Mouse (Mus musculus) regulatory T cell (primary cell): ENCODE results near the gene Gm49711.
"Not testable (repeated sequence)": the region's sequence is repeated elsewhere in the genome, so short reads cannot be mapped to it uniquely, and the experiment has no call there.

Experiments used
- in situ Hi-C: fragments of 300-600 bp; cut with MboI, MseI; formaldehyde crosslinking; loops from one replicate; pipeline ENCODE4 v1.15.1; 2025; ENCODE audit warnings: high pct_unique_total_duplicates

The Gm49711 gene

GRCm38 (mm10) chr16:92061586-92061985 lies 3.5 kb downstream of the Gm49711 start:
- in situ Hi-C loops: loop anchor here (5.0 kb wide), 1 partner anchor 99 kb away; no protein-coding TSS in a partner anchor

- in situ Hi-C loops: loop anchor here (5.0 kb wide), 1 partner anchor 101 kb away; no protein-coding TSS in a partner anchor
These were observed 4.7 kb downstream of the Gm49711 start for GRCm38 (mm10) chr16:92062832-92063231.

DNA sequence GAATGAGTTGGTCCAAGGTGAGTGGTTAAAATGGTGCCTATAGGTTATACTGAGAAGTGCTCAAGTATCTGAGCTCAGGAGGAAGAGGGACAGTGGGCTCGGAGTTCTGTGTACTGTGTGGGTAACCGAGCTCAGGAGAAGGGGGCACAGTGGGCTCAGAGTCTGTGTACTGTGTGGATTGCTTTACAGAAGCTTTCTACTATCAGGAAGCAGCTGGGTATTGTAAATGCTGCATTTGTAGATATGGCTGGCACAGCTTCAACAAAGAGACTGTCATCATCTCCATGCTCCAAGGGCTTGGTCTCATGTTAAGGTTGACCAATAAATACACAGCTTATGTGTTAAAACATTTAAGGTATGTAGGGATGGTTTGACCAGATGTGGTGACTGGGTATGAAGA lies 6.7 kb downstream of the Gm49711 start:
- in situ Hi-C loops: loop anchor here (5.0 kb wide), 1 partner anchor 102 kb away; no protein-coding TSS in a partner anchor

DNA sequence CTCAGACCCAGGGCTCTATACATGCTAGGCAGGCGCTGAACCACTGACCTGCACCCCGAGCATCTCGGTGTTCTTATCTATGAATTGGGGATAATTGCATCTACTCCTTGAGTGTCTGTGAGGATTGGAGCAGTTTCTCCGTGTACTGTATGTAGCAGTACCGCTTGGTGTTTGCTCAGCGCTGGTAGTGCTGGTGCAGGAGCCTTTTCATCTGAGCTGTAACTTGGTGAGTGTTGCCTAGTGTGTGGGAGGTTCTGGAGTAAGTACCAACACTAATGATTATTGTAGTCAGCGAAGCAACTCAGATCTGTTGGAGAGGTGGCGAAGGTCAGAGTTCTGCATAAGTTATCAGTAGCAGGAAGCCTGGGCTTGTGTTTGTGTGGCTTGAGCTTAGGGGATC lies 12.2 kb downstream of the Gm49711 start:
- in situ Hi-C loops: no loop called here

DNA sequence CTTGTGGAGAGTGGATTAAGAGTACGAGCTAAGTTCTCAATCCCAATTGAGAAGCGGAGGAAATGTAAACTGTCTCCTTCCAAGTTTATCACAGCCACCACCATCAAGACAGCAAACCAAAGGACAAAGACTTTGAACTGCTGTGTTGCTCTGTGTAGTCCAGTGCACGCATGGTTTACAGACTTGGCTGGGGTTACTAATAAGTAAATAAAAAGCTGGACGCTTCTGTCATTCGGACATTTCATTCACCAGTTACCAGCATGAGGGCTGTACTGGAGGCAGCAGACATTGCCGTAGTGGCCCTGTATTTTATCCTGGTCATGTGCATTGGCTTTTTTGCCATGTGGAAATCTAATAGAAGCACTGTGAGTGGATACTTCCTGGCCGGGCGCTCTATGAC lies 18.7 kb downstream of the Gm49711 start:
- in situ Hi-C loops: no loop called here

DNA sequence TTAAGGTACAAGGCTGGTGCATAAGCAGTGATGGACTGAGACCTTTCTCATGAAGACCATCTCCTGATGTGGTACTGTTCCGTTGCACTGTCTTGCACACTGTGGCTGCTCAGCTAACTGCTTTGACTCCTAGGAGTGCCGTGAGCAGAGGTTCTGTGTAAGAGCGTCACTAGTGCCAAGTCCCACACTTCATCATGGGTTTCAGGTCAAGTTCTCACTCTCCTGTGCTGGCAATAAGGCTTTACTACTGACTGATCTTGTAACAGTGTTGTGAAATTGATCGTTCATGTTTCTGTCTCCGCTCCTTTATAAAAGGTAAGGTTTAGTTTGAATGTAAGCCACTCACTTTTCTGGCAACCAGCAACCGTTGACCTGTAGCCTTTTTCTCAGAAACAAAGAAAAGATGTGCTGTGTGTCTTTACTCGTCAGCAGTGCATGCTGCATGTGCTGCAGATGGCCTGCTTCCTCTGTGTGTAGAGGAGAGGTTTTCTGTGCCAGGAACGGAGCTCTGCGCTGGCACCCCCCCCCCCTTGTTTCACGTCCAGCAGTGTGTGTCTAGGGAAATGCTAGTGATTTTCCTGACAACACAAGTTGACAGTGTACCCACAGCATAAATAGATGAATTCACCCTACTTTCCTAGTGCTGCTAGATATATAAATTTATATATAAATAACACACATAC lies 25.8 kb downstream of the Gm49711 start:
- in situ Hi-C loops: no loop called here

- in situ Hi-C loops: no loop called here
These were observed 31.1 kb downstream of the Gm49711 start for GRCm38 (mm10) chr16:92089225-92089624.

DNA sequence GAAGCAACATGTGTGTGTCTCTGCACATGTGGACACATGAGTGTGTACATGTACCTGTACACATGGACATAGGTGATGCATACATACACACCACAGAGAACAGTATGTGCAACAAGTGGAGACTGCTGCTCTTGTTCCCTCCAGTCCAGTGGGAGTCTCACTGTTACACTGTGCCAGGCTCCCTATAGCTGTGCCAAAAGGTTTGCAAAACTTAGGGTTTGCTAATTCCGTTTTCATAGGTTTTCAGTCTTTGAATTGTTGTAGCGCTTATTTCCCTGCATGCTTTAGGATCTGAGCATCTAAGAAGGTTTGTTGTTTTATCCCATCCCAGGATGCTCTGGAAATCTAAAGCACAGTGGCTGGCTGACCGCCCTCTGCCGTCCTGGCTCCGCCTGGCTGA lies 33.8 kb downstream of the Gm49711 start:
- in situ Hi-C loops: no loop called here

DNA sequence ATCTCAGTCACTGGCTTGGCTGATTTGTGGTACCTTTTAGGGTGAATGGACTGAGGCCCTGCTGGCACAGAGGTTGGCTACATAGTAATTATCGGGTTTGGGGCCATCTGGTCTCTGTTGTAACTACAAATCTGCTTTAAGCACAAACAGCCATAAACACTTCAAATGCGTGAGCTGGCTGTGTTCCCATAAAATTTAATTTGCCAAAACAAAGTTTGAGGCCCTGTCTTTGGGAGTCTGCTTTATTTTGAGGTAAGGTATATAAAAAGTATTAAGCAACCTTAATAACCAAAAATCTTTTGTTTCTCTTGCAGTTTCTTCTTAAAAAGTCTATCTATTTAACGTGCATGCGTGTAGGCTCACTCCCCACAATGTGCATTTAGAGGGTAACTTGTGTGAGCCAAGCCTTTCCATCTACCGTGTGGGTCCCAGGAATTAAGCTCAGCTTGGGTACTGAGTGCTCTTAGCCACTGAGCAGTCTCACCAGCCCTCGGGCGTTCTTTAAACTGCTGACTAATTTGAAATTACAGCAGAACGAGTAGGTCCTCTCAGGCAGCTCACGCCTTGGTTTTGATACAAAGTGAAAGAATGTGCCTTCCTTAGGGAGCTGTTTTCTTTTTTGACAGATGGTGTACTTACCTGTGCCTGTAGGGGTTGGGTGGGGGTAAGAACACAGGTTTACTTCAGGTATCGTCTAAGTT lies 40.4 kb downstream of the Gm49711 start:
- in situ Hi-C loops: no loop called here

DNA sequence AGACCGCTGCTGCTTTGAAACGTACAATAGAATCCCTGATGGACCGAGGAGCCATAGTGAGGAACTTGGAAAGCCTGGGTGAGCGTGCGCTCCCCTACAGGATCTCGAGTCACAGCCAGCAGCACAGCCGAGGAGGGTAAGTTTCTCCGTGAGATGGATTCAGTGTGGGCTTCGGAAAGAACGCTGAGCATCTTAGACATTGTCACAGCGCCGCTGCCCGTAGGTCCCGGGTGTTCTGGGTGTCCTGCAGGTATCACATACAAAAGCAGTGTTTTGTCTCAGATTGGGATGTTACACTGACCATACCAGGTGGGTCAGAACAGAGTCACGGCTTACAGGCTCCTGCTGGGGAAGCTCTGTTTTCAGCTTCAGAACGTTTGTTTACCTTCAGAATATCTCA lies 41.5 kb downstream of the Gm49711 start:
- in situ Hi-C loops: no loop called here

- in situ Hi-C loops: no loop called here
These were observed 42.0 kb downstream of the Gm49711 start for GRCm38 (mm10) chr16:92100111-92100510.

DNA sequence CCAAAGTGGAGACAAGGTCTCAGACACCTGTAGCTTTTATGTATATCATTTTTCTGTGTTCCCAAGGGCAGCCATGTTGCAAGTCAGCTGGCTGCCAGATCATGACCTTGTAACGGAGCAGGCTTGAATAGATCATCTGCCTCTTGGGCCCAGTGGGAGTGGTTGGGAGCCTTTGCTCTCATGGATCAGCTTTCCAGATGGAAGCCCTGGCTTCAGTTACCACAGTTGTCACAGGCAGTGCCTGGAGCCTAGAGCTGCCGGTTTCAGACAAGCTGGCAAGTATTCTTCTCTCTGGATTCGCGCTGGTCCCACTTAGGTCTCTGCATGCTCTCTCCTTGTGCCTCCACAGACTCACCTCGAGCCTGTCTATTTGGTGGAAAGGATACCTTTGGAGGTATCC lies 44.0 kb downstream of the Gm49711 start:
- in situ Hi-C loops: no loop called here

DNA sequence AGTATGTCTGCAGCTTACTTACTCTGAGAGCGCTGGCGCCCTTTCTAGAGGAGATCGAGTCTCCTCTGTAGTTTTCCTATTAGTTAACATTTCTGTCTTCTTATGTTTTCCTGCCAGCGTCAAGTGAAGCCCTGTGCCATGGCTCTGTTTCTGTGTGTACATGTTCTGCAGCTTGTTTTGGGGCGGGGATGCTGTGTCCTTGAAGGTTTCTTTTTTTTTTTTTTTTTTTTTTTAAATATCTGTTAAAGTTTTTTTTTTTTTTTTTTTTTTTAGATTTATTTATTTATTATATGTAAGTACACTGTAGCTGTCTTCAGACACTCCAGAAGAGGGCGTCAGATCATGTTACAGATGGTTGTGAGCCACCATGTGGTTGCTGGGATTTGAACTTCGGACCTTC lies 44.8 kb downstream of the Gm49711 start:
- in situ Hi-C loops: not testable (repeated sequence)

GRCm38 (mm10) chr16:92103572-92104331 lies 45.6 kb downstream of the Gm49711 start:
- in situ Hi-C loops: no loop called here

- in situ Hi-C loops: no loop called here
These were observed 46.1 kb downstream of the Gm49711 start for GRCm38 (mm10) chr16:92104332-92104590.

DNA sequence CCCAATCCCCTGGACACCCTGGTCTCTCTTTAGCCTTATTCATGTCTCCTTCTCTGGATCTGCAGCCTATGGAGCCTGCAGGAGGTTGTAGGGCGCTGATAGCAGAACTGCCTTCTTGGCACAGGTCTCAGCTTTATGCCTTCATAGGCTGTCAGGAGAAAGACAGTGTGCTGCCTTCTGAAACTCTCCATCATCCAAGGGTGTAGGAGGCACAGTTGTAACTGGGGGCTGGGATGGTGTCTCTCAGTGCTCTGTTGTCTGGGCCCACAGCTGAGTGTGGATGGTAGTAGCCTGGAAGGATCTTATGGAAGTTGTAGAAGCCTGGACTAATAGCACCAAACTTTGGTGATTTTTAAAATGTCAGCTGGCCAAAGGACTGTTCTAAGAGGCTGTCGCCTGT lies 46.8 kb downstream of the Gm49711 start:
- in situ Hi-C loops: no loop called here

GRCm38 (mm10) chr16:92105631-92106030 lies 47.5 kb downstream of the Gm49711 start:
- in situ Hi-C loops: no loop called here

- in situ Hi-C loops: no loop called here
These were observed 49.2 kb downstream of the Gm49711 start for GRCm38 (mm10) chr16:92107346-92107745.

DNA sequence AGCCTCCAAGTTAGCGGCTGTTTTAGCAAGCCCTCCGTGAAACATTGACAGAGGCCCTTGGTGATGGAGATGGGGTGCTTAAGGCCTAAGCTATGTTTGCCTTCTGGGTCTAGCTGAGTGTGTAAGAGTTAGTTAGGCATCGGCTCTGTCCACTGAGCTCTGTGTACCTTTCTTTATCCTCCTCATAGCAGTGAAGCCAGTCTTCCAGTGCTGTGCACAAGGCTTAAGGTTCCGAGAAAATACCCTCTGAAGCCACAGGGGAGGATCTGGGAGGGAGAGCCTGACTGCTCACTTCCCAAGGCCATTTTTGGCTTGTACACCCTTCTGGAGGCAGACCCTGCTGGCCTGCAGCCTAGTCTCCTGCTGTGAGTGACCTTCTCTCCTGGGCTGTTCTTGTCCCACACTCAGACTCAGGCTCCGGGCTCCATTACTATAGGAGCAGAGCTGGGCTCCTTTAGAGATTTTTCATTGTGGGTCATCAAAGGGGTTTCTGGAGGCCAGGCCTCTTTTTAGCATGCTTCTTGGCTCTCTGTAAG lies 56.7 kb downstream of the Gm49711 start:
- in situ Hi-C loops: no loop called here

GRCm38 (mm10) chr16:92115611-92116421 lies 57.7 kb downstream of the Gm49711 start:
- in situ Hi-C loops: no loop called here

DNA sequence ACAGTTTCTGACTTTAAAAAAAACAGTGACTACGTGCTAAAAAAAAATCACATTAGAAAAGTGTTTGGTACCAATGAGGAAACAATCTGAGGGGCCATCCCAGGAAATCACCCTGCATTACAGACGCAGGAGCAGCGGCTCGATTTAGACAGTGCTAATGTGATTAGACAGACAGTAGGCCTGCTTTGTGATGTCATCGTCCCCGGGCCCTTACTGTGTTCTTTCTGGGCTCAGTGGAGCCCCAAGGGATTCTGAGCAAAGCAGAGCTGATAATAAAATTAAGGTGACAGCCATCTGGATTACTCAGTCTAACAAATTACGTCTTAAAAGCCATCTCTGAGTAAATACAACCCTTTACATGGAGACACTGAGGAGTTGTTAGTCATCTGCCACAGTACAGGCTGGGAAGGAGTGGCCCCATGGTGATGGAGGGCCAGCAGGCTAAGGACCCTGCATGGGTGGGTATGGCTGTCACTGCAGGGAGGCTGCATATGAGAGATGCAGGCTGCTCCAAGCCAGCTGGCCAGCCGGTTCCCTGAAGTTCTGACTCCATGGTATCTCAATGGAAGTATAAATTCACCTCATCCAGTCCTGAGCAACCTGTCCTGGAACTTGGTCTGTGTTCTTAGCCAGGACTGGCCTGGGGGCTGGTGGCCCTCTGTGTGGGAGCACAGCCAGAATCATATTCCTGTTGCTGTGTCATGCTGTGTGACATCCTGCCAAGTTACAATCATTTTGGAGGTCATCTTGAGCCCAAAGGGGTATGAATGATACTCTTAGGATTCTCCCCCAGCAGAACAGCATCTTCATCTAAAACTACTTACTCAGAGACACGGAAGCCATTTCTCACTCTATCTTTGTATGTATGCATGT lies 59.5 kb downstream of the Gm49711 start:
- in situ Hi-C loops: no loop called here
